Mouse (Mus musculus): ENCODE results near the gene Hmgcl.
"Not testable (repeated sequence)": the region's sequence is repeated elsewhere in the genome, so short reads cannot be mapped to it uniquely, and the experiment has no call there.

Hmgcl gene

DNA sequence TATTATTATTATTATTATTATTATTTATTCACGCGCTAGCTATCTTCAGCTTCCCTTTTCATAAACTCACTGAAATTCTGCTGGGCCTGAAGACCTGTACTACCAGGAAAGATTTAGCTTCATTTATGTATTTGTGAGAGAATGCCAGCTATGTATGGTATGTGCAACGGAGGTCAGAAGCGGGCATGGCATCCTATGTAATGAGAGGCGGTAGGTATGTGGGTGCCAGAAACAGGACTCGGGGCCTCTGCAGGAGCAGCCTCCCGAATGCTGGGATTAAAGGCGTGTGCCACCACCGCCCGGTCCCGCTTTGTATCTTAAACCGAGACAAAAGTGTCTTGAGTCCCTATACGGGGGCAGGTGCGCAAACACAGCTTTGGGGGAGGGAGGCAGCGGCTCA lies 16.7 kb downstream of the Hmgcl start:
- DNase-seq = no peak

DNA sequence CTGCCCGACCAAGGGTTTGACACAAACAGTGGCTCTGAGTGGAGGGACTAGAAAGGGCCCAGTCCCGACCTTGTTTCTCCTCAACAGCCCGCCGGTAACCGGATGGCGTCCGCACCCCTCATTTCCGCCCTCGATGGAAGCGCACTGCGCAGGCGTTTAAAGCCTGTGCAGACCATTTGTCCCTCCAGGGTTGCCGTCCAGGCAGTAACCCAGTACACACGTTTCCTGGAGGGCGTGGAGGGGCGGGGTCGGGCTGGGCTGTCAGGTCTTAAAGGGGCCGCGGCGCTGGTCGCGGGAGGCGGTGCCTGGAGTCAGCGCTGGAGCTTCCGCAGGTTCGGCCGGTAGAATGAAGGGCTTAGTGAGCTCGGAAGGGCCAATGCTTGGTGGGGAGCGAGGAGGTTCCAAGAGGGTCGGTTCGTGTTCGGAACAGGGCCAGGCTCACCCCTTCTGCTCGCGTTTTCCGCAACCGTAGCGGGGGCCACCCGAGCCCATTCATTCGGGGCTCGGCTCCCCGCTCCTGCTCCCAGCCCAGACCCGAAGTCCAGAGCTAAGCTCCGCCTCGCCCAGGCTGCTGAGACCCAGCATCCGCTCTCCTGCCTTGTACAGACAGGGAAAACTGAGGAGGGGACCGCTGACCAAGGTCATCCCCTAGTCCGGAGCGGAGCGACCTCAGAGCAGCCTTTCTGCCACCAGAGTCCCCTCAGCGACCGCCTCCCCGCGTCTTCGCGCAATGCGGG lies 17.4 kb downstream of the Hmgcl start, which contains the start of gene Gale:
Gale (plus strand) TSS at position 271 of the 737 bp plus-strand sequence.
- peak; percentile 96 for DNase-seq

DNA sequence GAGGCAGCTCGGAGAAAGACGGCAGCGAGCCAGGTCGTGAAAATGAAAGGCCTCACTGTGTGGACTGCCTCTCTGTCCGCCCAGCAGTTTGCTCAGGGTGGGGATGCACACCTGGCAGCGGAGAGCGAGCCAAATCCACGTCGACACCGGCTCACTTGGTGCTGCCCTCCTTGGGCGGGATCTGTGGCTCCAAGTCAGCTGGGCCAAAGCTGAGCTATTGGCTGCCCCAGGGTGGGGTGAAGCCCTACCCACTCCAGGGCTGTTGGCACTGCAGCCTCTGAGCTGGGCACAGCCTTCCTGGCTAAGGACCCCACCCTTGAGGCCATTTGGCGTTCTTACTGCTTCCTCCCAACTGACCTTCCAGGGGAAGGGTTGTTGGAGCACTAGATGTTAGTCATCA lies 18.2 kb downstream of the Hmgcl start:
- DNase-seq = peak; percentile 85

DNA sequence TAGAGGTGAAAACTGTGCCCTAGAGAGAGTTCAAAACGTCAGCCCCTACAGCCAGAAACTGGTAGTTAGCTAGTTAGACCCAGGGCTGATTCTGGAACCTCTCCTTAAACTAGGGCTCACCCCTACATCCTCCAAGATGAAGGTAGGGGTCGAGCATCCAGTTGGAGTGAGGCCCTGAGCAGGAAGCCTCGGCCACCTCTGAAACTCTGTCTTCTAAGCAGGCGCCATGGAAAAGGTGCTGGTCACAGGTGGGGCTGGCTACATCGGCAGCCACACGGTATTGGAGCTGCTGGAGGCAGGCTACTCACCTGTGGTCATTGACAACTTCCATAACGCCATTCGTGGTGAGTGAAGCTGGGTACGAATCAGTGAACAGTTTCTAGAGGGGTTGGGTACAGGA lies 18.9 kb downstream of the Hmgcl start:
- peak; percentile 53 for DNase-seq

DNA sequence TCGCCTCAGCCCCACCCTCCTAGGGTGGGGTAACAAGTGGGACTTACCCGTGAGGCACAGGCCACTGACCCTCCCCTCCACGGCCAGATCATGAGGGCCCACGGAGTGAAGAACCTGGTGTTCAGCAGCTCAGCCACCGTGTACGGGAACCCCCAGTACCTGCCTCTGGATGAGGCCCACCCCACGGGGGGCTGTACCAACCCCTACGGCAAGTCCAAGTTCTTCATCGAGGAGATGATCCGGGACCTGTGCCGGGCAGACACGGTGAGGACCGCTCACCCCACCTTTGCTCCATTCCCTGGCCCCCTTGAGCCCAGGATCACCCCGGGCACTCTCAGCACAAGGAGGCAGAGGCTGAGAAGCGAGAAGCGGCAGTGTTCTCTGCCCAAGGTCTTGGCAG lies 20.0 kb downstream of the Hmgcl start:
- DNase-seq = peak; percentile 62

DNA sequence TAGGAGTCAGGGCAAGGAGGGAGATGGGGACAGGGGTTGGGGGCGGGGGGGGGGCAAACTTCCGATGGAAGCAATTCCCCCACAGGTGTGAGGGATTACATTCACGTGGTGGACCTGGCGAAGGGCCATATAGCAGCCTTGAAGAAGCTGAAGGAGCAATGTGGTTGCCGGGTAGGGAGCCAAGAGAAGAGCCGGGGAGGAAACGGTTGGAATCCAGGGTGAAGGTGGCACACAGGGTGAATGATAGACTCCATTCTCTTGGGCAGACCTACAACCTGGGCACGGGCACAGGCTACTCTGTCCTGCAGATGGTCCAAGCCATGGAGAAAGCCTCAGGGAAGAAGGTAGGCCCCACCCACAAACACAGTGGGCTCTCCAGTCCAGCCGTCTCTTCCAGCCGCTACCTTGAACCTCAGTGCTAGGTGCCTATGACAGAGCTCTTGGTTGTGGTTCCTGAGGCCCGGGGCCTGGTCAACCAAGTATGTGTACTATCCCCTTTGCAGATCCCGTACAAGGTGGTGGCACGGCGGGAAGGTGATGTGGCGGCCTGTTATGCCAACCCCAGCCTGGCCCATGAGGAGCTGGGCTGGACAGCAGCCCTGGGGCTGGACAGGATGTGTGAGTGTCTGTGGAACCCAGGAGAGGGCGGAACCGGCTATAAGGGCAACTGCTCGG lies 21.0 kb downstream of the Hmgcl start:
- DNase-seq = peak; percentile 55

DNA sequence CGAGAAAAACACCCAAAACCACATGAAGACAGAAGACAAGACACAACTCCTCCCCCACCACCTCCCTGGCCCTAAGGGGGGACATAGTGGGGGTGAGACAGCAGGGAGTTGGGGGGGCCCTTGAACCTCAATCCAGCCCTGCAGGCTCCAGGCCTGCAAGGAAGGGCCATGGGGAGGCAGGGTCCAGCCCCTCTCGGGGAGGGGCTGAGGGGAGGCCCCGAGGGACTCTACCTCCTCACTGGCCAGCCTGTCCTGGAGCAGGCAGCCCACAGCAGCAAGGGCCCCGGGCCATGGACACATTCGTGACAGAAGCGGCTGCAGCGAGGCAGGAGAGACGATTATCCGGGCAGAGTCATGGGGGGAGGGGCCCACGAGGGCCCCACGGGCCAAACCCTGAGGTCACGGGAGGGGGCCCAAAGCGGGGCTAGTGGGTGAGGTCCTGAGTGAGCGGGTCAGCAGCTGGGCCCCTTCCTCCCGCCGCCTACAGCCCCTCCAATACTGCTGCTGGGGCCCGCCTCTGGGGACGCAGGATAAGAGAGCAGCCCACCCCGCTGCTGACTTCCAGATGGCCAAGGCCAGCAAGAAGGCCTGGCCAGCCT lies 22.1 kb downstream of the Hmgcl start:
- DNase-seq = peak; percentile 58

DNA sequence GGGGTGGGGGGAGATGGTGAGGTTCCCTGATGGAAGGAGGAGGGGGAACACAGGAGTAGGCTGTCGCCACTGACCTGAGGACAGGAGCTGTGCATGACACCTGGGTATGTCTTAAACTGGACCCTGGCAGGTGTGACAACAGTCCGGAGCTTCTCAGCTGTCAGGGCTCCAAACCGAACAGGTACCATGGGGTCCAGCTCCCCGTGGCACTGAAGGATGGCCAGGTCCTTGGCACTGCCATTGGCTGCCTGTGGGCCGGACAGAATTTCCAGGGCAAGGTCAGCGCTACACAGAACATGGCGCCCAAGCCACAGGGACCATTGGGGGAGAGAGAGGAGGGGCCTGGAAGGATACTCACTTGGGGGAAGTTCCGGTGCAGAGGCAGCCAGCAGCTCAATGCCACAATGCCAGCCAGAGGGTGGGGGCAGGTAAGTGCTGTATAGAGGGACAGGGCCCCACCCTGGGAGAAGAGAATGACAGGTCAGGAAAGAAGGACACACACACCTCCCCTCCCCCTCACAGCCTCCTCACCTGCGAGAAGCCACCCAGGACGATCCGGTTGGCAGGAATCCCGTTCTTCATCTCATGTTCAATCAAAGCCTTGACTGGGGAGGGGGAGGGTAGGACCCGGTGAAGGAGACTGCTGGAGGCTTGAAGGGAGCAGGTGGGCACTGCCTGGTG lies 23.0 kb downstream of the Hmgcl start:
- peak; percentile 58 for DNase-seq

DNA sequence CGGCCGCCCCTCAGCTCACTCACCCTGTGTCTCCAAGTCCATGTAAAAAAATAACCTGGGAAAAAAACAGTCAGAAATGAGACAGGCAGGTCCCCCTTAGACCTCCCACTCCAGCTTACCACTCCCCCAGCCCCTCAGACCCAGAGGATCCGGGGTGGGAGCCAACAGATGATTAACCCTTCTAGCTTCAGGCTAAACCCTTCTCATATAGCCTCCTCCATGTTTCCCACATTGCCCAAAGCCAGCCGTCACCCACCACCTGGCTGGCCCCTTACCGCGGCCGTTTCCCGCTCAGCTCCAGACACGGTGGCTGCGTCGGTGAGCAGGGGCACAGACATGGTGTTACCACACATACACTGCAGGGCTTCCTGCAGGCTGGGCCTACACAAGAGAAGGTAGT lies 24.3 kb downstream of the Hmgcl start:
- peak; percentile 39 for DNase-seq

DNA sequence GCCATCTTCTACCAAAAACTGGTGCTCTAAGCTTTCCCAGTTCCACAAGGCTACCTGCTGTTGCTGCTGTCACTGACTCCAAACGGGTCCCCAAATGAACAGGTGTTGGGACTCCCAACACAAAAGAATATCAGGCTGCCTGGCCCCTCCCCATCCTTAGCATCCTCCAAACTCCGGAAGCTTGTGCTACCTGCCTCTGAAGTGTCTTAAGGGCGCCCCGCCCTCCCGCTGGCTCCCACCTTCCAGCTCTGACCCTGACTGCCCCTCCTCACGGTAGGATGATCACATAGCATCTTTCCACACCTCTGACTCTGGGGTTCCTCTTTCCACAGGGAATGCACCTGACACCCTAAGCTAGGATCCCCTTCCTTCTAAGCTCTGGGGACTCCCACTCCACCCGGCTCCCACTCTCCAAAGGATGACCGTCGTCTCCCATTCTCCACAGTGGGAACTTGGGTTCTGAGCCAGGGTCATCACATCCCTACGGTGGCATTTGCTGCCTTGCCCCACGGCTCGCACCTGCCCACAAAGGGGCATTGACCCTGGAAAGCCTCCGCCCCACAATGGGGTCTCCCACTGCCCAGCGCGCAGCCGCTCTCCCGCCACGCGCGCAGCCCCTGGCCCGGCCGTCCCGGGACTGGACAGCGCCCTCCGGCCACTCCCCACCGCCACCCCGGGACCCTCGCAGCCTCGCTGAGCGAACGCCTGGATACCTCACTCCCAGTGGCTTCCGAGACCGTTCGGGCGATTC lies 25.7 kb downstream of the Hmgcl start:
- DNase-seq = no peak

DNA sequence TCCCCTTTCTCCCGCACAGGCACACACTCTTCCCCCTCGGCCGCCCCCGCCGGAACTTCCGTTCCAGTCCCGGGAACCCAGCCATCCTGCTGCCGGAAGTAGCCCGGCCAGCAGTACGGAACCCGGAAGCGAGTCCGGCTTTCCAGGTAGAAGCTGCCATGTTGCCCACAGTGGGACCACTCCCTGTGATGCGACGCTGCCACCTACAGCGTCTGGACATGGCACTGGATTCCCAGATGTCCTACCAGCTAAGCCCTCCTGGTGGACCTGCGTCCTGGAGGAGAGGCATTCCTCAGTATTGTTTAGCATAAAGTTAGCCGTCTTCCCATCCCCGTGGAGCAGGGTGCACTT lies 26.3 kb downstream of the Hmgcl start, which contains the start of gene Lypla2:
Lypla2 (minus strand) TSS at position 71 of the 351 bp plus-strand sequence.
- peak; percentile 91 for DNase-seq

DNA sequence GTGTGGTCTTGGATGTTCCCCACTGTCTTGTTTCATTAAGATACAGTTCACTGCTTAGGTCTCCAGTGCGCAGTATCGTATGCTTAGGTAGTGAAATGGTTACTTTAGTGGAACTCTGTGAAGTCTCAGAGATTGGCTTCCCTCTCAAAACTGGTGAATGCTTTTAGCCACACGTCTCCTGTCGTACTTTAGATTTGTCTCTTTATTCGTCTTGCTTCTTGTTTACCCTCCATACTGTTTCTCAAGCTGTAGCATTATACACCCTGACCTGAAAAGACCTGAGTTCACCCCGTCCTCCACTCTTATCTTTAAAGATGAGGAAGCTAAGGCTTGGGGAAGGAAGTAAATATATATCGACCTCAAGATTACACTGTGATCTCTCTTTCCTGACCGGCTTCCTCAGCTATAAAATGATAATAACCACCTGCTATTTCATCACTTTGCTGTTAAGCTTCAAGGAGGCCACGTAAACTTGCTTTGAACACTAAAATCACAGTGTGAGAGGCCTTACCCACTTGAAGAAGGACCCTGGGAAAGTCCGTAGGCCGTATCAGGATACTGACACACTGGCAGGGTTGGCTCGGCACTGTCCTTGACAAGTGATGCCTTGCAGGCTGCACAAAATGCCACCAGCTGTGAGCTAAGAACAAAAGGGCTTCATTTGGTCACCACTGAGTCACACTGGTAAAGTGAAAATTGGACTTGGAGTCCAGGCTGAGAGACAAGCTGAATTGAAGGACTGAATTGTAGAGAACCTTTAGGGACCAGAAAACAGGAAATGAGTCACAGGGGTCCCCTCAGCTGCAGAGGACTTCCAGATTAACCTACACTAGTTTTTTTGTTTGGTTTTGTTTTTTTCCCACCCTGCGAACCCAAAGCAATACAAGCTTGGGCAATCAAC lies 26.9 kb downstream of the Hmgcl start:
- peak; percentile 41 for DNase-seq

DNA sequence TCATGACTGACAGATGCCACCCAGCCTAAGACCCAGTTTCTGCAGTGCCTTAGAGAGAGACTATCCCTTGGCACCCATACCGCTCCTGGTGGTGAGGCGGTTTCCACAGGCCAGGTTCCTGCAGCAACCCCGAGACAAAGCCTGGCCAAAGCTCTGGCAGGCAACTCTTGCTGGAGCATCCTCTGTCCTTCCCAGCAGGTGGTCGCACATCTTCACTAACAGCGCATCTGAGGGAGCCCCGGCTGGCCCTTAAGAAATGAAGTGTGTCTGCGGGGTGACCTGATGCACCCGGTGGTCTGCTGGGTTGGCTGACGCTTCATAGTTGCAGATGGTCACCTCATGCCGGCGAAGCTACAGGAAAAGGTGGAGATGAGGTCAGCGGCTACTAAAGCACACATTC lies 29.9 kb downstream of the Hmgcl start:
- DNase-seq = peak; percentile 32

DNA sequence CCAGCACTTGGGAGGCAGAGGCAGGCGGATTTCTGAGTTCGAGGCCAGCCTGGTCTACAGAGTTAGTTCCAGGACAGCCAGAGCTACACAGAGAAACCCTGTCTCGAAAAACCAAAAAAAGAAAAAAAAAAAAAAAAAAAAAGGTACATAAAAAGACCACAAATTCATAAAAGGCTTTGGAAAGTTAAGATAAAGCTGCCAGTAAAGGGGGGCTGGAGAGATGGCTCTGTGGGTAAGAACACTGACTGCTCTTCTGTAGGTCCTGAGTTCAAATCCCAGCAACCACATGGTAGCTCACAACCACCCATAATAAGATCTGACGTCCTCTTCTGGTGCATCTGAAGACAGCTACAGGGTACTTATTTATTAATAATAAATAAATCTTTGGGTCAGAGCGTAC lies 34.0 kb downstream of the Hmgcl start:
- not testable (repeated sequence) for DNase-seq

DNA sequence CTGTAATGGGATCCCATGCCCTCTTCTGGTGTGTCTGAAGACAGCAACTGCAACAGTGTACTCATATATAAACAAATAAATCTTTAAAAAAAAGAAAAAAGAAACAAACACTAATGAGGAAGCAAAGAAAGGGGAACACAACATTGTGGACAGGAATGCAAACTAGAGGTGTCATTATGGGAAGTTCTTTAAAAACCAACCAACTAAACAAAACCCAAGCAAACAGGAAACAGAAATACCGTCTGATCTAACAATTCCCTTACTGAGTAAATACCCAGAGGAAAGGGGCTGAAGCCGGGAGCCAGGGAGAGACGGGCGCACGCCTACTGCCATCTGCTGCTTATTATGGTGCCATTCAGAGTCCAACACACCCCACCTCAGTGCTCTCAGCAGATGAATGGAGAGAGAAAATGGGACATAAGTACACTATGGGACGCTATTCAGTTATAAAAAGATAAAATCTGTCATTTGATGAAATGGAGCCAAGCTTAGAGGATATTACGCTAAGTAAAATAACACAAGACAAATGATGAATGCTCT lies 35.3 kb downstream of the Hmgcl start:
- DNase-seq = peak; percentile 54

DNA sequence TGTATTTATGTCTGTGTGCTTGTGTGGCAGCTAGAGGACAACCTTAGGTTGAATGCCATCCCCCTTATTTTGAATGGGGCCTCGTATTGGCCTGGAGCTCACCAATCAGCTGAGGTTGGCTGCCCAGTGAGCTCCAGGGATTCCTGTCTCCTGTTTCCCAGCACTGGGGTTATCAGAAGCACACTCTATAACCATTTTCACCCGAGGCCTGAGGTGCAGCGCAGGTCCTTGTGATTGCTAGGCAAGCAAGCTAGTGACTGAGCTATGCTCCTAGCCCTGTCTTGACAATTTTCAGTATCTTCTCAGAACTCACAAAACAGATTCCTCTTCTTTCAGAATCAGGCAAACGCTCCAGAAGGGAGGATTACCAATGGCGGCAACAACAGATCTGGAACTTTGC lies 38.3 kb downstream of the Hmgcl start:
- no peak for DNase-seq

DNA sequence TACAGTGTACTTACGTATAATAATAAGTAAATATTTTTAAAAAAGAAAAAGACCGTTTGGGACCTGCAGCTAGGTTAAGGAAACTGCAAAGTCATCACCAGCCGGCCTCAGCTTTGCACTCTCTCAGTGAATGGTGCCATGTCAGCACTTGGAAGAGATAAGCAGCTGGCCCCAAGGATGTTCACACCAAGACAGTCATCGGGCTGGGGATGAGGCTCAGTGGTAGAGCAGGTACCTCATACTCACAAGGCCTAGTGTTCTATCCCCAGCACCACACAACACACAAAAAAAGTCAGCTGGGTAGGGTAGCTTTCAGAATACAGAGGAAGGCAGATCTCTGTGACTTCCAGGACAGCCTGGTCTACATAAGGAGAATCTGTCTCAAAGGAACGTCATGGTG lies 38.9 kb downstream of the Hmgcl start:
- no peak for DNase-seq

DNA sequence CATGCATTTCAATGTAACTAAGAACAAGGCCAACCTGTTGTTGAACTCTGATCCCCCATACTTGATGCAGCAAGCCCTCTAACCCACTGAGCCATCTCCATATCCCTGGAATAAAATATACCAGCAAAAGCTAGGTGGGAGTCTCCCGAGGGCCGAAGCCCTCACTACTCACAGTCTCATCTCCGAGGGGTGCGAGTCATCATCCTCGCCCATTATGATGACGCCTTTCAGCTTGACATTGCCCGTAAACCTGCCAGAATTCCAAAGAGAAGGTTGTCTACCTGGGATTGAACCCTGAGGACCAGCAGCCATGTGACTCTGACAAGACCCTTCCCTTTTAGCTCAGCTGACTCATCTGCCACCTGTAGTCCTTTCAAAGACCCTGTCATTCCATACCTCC lies 39.5 kb downstream of the Hmgcl start:
- no peak for DNase-seq

DNA sequence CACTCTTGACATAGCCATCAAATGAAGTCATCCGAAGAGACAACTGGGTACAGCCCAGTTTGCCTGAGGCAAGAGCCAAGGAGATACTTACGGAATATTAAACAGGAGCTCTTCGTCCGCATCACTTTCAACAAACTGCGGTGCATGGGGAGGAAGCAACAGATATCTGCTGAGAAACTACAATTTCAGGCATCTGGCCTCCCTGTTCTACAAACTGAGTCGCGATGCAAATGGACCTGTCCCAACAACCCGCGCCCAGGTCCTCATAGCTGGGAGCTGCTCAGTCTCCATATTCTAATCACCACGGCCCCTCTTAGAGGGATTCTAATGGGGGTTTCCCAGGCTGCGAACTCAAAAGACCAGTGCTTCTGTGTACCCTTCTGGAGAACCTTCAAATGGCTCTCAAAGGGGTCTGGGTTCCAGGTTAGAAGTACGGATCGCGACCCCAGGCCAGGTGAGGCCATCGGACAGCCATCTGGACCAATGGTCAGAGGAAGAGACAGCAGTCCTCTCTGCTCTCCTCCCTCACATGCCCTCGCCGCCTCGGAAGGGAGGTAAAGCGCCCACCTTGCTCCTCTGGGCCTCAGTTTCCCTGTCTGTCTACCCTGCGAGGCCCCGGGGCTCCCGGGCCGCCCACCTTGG lies 40.2 kb downstream of the Hmgcl start:
- no peak for DNase-seq

DNA sequence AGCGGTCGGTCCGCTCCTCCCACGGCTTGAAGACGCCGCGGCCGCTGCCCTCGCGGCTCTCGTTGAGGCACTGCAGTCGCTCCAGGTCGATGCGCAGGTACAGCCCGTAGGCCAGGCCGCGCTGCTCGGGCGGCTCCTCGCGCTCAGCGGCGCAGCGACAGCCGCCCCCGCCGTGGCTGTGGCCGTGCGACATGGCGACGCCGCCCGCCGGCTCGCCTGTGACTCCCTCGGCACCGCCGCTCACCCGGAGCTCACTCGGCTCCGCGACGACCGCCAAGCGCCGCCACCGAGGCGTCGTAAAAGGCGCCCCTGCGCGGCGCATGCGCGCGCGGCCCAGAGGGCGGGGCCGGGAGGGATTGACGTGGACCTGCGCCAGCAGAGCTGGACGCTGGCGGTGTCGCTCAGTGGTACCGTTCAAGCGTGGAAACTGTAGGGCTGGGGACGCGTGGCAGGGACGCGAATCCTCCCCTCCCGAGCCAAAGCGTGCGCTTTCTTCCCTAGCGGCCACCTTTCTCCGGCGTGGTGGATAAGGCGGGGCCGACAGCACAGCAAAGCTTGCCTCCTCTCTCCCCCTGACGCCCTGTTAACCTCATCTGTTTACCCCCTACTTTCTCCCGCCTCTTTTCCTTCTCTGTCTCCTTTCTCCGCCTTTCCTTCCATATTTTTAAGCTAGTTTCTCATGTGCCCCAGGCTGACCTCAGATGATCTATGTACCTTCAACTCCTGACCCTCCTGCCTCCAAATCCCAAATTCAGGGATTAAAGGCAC lies 40.9 kb downstream of the Hmgcl start, which contains the start of gene Pithd1:
Pithd1 (minus strand) TSS at position 322 of the 768 bp plus-strand sequence.
- DNase-seq = peak; percentile 94

All from cerebellum, adult 9-11 months (tissue).